ENCODE assay signal across 19 mouse cellular contexts in genomic region chr4:75961865-75962264, GRCm38 (mm10).
"Had no signal": no experiment of that assay in that cellular context is flagged by ENCODE, and none has a peak within 500 bp of the region (broad histone marks: within the 10 kb centered on the region; RNA-seq: fewer than 3 reads in every experiment).

No protein-coding gene starts in this region.

- H3K27me3 ChIP-seq: liver, embryonic 13.5 days; megakaryocyte, embryonic 14.5 days; midbrain, embryonic 13.5 days; neural tube, embryonic 13.5 days had no signal

- DNase-seq: kidney, adult 18-20 months; kidney, adult 9 months; kidney, postnatal 14 days; kidney, postnatal 4 days; liver, embryonic 13.5 days; lung, postnatal 36 days; retina, postnatal 1 day; right cerebral cortex, postnatal 25 days; spleen, adult 18-20 months; thymus, adult 2 months; thymus, postnatal 14 days; thymus, postnatal 4 days had no signal

- ATAC-seq: intestine, embryonic 16.5 days; midbrain, embryonic 13.5 days; midbrain, embryonic 16.5 days had no signal

- H3K9me3 ChIP-seq: liver, embryonic 13.5 days; midbrain, embryonic 10.5 days; midbrain, embryonic 13.5 days; neural tube, embryonic 13.5 days had no signal

- H3K4me3 ChIP-seq: liver, embryonic 13.5 days; megakaryocyte, embryonic 14.5 days; midbrain, embryonic 10.5 days; midbrain, embryonic 13.5 days; myocyte; neural tube, embryonic 13.5 days had no signal

- H3K27ac ChIP-seq: liver, embryonic 13.5 days; midbrain, embryonic 10.5 days; midbrain, embryonic 13.5 days; neural tube, embryonic 13.5 days had no signal

- H3K4me2 ChIP-seq: liver, embryonic 13.5 days; midbrain, embryonic 13.5 days; neural tube, embryonic 13.5 days had no signal

- H3K36me3 ChIP-seq: liver, embryonic 13.5 days; midbrain, embryonic 10.5 days; midbrain, embryonic 13.5 days; neural tube, embryonic 13.5 days had no signal

- H3K4me1 ChIP-seq: liver, embryonic 13.5 days; megakaryocyte, embryonic 14.5 days; midbrain, embryonic 10.5 days; midbrain, embryonic 13.5 days; neural tube, embryonic 13.5 days had no signal

- H3K9ac ChIP-seq: liver, embryonic 13.5 days; midbrain, embryonic 13.5 days; neural tube, embryonic 13.5 days had no signal
